Mouse (Mus musculus) 416B (cell line): ENCODE data around the gene Tagln3.
A peak's percentile ranks its signal among the peaks of the same experiment; 100 is the strongest.

Experiments
- DNase-seq: peaks from one replicate; pipeline ENCODE4 v3.0.0; 2011; ENCODE audit warnings: low read depth

The Tagln3 gene

DNA sequence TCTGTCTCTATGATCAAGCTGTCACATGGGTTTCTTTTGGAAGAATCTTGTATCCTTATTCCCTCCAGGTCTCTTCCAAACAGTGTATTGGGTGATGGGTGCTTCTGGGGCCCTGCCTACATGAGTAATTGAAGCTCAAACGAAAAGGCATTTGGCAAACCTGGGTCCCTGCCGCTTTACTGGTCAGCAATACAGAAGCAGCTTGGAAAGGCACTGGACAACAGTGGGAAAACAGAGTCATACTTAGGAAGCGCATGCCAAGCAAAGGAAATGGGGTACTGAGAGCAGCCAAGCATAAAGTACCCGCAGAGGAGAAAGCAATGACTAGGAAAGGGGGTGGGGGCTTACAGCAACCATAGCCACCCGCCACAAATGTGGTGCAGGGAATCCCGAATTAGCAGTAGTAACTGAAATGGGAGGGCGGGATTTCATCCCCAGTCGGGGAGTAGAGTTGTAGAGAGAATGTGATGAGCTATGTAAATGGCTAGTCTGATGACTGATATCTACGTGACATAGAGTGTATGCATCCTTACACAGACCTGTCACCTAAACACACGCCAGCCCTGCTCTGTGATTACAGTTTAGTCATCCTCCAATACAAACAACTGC is 4.3 kb downstream of the Tagln3 start:
- no peak for DNase-seq

DNA sequence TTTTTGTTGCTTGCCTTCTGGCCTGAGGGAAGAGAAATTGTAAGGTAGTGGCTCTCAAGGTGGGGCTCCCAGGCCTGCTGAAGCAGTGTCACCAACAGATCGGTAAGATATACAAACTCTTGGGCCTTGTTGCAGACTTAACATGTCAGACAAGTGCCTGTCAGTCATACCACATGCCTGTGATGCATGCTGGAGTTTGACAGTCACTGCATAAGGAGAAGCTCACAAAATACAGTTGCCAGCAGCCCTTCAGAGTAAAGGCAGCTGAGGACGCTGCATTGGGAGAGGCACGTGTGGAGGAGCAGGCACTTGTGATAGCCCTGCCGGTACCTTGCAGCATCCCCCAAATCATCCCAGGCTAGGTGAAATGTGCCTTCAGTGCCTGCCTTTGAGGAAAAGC is 6.1 kb downstream of the Tagln3 start:
- no peak for DNase-seq

GRCm38 (mm10) chr16:45714489-45715150 is 9.8 kb downstream of the Tagln3 start:
- no peak for DNase-seq

DNA sequence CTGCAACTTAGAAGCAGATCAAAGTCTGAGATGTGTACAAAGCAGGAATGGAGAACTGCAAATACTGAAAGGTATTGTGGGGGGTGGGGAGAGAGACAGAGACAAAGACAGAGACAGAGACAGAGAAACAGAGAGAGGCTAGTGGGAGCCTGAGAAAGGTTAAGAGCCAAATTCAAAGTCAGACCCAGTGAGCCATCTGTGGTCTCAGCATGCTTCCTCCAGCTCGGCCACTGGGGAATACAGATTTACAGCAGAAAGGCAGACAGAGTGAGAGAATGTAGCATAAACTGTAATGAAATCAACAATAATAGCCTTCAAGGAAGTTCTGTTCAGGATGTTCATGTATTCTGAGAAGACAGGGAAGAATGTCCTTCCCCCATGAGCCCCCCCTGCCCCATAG is 10.5 kb downstream of the Tagln3 start:
- DNase-seq, result no peak

DNA sequence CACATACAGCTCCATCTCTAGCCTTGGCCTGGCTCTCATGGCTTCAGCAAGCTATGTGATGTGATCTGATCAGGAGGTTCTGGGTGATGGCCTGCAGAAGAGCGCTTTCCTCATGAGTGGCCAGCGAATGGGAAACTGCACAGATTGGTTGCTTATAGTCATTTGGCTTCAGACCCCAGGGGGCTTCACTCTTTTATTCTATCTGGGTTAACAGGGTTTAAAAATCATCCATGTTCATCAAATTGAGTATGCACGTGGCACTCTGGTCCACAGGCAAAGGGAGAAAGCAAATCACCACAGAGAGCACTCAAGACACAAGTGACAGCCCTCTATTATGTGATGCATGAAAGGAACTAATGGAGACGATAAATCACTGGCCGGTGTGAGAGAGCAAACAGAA is 11.1 kb downstream of the Tagln3 start:
- no peak for DNase-seq

DNA sequence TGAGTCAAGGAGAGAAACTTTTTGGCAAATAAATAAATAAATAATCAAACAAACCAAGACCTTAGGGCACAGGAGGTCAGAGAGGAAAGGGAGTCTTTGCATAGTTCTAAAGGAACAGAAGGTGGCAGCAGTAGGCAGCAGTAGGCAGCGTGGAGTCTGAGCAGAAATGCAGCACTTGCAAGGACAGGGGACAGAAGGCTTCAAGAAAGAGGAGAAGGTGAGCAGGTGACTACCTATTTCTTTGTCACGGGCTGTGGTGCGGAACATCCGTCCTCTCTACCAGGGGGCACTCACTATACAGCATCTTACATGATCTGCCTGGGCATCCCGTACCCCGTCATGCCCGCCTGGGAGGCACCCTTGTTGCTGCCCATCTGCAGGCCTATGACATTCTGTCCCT is 13.1 kb downstream of the Tagln3 start:
- peak; percentile 53 for DNase-seq

- DNase-seq, result no peak
These were observed 25.1 kb downstream of the Tagln3 start for GRCm38 (mm10) chr16:45699301-45699700.

- DNase-seq, result no peak
These were observed 26.4 kb downstream of the Tagln3 start for GRCm38 (mm10) chr16:45697996-45698395.

- no peak for DNase-seq
These were observed 28.8 kb downstream of the Tagln3 start for GRCm38 (mm10) chr16:45695445-45696160.

DNA sequence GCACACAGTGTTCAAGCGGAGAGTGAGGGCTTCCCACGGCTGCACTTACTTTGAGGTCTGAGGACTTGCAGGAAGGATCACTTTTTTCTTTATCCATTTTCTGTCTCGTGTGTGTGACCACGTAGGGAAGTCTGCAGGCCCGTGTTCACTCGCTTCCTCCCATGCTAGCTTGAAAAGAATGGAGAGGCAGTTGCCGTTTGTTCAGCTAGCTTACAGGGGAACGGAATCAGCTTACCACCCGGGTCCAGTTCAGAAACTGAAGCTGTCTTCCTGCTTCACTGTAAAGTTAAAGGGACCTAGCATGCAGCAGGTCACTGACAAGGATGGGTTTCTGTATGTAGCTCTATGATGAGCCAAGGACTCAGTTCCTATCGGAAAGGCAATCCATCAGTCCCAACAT is 30.9 kb downstream of the Tagln3 start, which contains the start of gene Tmprss7:
Gene Tmprss7 (minus strand): TSS at position 101 of the 400 bp plus-strand sequence.
- DNase-seq, result no peak

DNA sequence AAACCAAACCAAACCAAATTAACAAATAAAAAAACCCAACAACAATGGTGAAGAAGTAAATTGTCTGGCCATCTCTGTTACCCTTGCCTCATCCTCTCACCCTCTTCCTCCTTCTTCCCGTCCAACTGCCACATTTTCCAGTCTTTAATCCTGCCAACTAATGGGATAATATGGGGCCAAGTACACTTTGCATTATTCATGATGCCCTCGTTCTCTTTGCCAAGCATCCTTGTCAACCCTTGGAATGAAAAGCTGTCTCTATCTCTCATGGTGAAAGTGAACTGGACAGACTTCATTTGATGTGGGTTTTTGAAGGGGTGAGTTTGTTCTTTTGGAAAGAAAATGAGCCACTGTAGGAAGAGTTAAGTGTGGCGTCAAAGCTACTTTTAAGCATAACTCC is 31.6 kb downstream of the Tagln3 start:
- no peak for DNase-seq

- DNase-seq, result no peak
These were observed 34.2 kb downstream of the Tagln3 start for GRCm38 (mm10) chr16:45690178-45690577.

DNA sequence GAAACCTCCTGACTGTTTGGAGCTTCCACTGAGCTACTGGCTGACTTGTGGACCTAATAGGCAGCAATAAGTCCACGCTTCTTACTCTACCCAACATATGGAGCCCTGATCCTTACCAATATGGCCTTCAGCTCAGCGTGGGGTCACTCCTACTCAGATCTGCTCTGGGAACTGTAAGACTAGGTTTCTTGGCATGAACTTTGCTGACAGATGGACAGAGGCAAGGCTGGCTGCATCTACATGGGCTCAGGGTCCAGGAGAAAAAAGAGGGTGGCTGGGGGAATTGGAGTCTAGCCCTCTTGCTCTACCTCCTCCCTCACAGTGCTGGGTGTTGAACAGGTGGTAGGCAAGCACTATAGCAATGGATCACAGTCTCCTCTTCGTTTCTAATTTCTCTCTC is 37.6 kb downstream of the Tagln3 start:
- DNase-seq, result no peak

- DNase-seq, result no peak
These were observed 39.1 kb downstream of the Tagln3 start for GRCm38 (mm10) chr16:45685295-45685694.

DNA sequence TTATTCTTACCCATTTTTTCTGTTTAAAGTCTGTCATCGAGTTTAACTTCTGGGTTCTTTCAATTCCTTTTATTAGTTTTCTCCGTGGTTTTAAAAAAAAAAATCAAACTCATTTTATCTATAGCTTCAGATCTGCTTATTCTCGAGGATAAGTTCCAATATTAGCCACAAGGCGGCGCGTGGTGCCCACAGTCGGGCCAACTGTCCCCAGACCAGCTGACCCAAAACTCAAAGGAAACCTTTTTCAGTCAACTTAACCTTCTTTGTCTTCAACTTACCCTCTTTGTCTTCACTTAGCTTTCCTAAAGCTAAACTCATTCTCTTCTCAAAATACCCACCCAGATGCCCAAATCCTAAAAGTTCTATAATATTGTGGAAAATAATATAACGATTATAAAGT is 39.6 kb downstream of the Tagln3 start:
- peak; percentile 67 for DNase-seq

- DNase-seq, result peak; percentile 79
These were observed 47.9 kb downstream of the Tagln3 start for GRCm38 (mm10) chr16:45676462-45676861.

DNA sequence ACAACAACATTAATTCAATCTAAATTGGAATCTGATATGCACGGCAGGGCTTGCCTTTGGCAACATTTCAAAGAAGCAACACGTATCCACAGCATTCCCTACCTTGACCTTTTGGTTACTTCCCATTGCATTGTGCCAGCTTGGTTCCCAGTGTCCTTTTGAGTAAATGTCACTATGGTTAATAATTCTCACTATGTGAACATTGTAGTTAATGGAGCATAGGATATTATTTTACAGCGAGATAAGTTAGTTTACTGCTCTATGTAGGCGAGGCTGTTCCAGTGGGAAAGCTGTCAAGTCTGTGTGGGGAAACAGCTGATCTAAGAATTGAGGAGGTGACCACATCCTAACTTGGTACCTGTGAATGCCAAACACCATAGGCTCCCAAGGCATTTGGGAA is 54.4 kb downstream of the Tagln3 start:
- DNase-seq, result no peak

GRCm38 (mm10) chr16:45668178-45668577 is 56.2 kb downstream of the Tagln3 start:
- DNase-seq, result peak; percentile 88

- DNase-seq, result peak; percentile 99
These were observed 58.3 kb downstream of the Tagln3 start for GRCm38 (mm10) chr16:45666136-45666535.

- DNase-seq, result peak; percentile 70
These were observed 62.0 kb downstream of the Tagln3 start for GRCm38 (mm10) chr16:45662381-45662780.
